Mouse (Mus musculus) hindbrain, embryonic 12.5 days (tissue): ENCODE data around the gene Exd2. TPM values are rescaled to one million over a fixed set of nuclear protein-coding genes. Genes with fewer than 3 reads are reported as not detected.
A peak's percentile ranks its signal among the peaks of the same experiment; 100 is the strongest.

ENCODE experiments used
- ATAC-seq: fragments of 200-750 bp; cut with Nextera tagmentation; 2 replicates; pipeline ENCODE4 v1.8.0; 2017; ENCODE audit warnings: moderate TSS enrichment; ENCODE audit not compliant: low FRiP score
- H3K27ac ChIP-seq: fragments of 300-500 bp; sonication (generic); 2 replicates; pipeline ENCODE4 v1.5.1; 2016; ENCODE audit warnings: mild to moderate bottlenecking
- H3K27me3 ChIP-seq: fragments of 300-500 bp; sonication (generic); 2 replicates; pipeline ENCODE4 v1.6.1; 2016; ENCODE audit warnings: mild to moderate bottlenecking
- H3K36me3 ChIP-seq: fragments of 300-500 bp; sonication (generic); 2 replicates; pipeline ENCODE4 v1.6.1; 2016; ENCODE audit warnings: mild to moderate bottlenecking
- H3K4me1 ChIP-seq: fragments of 300-500 bp; sonication (generic); 2 replicates; pipeline ENCODE4 v1.6.1; 2016
- H3K4me2 ChIP-seq: fragments of 300-500 bp; sonication (generic); replicated peaks from 2 replicates; pipeline ENCODE4 v1.6.1; 2016; ENCODE audit warnings: mild to moderate bottlenecking
- H3K4me3 ChIP-seq: fragments of 300-500 bp; sonication (generic); 2 replicates; pipeline ENCODE4 v1.5.1; 2016; ENCODE audit warnings: mild to moderate bottlenecking
- H3K9ac ChIP-seq: fragments of 300-500 bp; sonication (generic); 2 replicates; pipeline ENCODE4 v1.6.1; 2016; ENCODE audit warnings: mild to moderate bottlenecking, moderate library complexity
- H3K9me3 ChIP-seq: fragments of 300-500 bp; sonication (generic); replicated peaks from 2 replicates; pipeline ENCODE4 v1.6.1; 2016; ENCODE audit warnings: mild to moderate bottlenecking
- WGBS: fragments of 180-500 bp; shearing (Covaris S2); methylation state at CpG from one replicate; pipeline ENCODE4 v1.1.7; 2016; 5-methylcytosine and 5-hydroxymethylcytosine counted together
- polyA plus RNA-seq: library from polyadenylated mRNA; unstranded; fragments of >200 nt; fragmentation: Nextera tagmentation; extraction: Ambion mirVana; gene quantifications from 2 replicates; pipeline ENCODE4 v1.2.1, GENCODE M21; 2016

The Exd2 gene
- polyA plus RNA-seq = 51.0 and 52.4 TPM in 2 replicates

DNA sequence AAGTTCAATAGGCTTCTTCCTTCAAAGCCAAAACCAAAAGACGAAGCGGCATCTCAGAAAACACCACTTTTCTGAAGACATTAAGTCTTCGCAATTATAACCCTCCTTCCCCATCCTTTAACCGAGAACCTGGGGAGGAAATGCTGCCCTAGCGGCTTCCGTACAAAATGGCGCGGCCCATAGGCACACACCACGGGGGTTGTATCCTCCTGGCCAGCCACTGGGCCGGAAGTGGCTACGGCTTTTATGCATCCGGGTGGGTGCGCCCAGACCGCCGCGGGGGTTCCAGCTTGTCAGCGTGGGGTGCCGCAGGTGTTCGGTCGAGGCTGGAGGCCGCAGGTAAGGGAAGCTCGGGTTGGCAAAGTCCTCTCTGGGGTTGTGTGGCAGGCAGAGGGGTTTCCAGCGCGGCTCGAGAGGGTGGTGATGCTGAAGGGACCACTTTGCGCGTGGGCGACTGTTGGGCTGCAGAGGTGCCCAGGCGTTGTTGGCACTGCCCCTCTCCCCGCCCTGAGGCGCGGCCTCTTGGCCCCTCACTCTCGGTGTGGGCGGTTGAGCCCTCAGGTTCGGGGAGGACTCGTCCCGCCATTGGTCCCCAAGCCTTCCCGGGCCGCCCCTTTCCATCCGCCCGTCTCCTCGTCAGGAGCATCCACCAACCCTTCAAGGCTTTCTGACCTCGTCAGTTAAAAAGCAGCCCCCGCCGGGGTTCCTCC, at the start of gene Exd2:
Gene Exd2 (plus strand): TSS at position 154 of the 710 bp plus-strand sequence.
- peak within 1 kb of the TSS; percentile 83 for H3K4me2 ChIP-seq
- H3K36me3 ChIP-seq = no peaks in the 10 kb centered on the region
- no peaks in the 10 kb centered on the region for H3K9me3 ChIP-seq
- H3K27me3 ChIP-seq = no peaks in the 10 kb centered on the region
- WGBS = under 1% methylated on average over 43 of the region's 45 CpGs
- peak within 1 kb of the TSS; percentile 87 for H3K4me3 ChIP-seq
- peaks cover 3% of the 10 kb centered on the region; the same call in 1 of the 2 replicates for H3K4me1 ChIP-seq
- peak; percentile 97 for ATAC-seq
- peak within 1 kb of the TSS; percentile 82 for H3K9ac ChIP-seq
- H3K27ac ChIP-seq = peak within 1 kb of the TSS; percentile 76

DNA sequence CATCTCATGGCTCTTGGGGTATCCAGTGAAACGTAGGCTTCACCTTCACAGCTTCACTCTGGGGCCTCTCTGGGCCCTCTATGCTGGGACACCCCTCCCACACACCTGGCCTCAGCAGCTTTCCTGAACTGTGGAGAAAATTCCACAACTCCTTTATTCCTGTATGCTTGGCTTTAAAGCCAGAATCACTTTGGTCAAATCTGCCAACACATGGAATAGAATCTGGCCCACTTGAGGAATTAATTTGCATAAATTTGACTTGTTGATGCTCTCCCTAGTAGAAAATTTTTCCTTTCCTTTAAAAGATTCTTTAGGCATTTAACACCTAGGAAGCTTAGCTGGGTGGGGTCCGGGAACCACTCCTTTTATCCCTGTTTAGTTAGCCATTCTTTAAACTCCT, 47.8 kb upstream of the Exd2 start:
- Histone ChIP-seq H3K9ac (no peak overlapping the region), H3K36me3 (peaks cover 32% of the 10 kb centered on the region), H3K4me3 (no peak overlapping the region), H3K4me2 (no peak overlapping the region), H3K4me1 (no peaks in the 10 kb centered on the region), H3K27me3 (no peaks in the 10 kb centered on the region), H3K27ac (no peak overlapping the region), H3K9me3 (0 out of 2 replicates have a peak, but pooled peaks cover 5% of the 10 kb centered on the region)
- 86% methylated on average over 2 of the region's 2 CpGs for WGBS
- ATAC-seq = no peak

DNA sequence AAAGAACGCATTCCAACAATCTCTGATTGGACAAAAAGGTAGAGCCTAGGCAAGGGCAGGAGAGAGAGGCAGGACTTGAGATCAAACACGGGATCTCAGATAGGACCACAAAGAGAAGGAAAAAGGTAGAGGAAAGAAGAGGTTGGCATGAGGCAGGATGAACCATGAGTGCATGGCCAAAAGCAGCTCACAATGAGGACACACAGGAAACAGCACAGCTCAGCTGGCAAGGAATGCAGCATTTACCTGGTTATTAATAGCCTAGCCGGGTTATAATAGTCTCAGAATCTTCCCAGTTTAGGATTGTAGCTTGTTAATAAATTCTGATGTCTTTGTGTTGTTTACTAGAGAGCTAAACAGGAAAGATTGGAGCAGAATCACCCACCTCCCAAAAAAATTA, 35.2 kb upstream of the Exd2 start:
- ATAC-seq = no peak
- Histone ChIP-seq H3K4me2 (no peak overlapping the region), H3K36me3 (peaks cover 20% of the 10 kb centered on the region), H3K27me3 (no peaks in the 10 kb centered on the region), H3K4me3 (no peak overlapping the region), H3K4me1 (no peaks in the 10 kb centered on the region), H3K9ac (no peak overlapping the region), H3K27ac (no peak overlapping the region), H3K9me3 (no peaks in the 10 kb centered on the region)
- WGBS = 91% methylated on average over 3 of the region's 3 CpGs

DNA sequence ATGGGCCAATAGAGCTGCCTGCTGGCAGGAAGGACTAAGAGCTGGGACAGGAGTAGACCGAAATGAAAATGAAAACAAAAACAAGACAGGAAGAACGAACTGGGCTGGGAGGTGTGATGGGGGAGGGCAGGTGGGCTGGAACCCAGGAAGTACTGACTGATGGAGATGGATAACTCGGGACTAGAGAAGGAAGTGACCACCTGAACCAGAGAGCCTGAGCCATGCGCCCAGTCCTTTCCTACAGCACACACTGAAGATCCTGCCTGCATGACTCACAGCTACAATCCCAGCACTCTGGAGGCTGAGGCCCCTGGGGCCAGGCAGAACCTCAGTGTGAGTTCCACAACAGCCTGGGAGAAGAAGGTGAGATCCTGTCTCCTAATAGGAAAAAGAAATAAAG, 29.6 kb upstream of the Exd2 start:
- Histone ChIP-seq H3K4me3 (no peak overlapping the region), H3K9ac (no peak overlapping the region), H3K27me3 (no peaks in the 10 kb centered on the region), H3K4me1 (peaks cover 18% of the 10 kb centered on the region), H3K36me3 (peaks cover 9% of the 10 kb centered on the region; the same call in 1 of the 2 replicates), H3K4me2 (no peak overlapping the region), H3K27ac (no peak overlapping the region), H3K9me3 (no peaks in the 10 kb centered on the region)
- 74% methylated on average over 4 of the region's 4 CpGs for WGBS
- ATAC-seq = no peak

DNA sequence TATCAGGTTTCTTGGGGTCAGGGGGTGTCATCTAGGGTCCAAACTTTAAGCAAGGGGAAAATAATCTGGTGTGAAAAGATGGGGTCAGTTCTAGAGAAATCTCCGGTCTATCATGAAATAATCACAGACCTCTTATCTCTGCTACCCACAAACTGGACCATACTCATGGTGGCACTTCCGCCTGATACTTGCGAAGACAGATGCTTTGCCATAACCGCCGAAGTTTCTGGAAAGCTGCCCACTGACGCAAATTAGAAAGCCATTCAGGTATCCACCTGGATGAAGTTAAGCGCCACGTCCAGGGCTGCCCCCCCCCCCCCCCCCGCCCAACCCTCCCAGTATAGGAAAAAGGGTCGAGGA, 28.3 kb upstream of the Exd2 start:
- H3K36me3 ChIP-seq = peaks cover 1% of the 10 kb centered on the region; the same call in 1 of the 2 replicates
- peak overlapping the region; percentile 68 for H3K4me2 ChIP-seq
- ATAC-seq = no peak
- no peaks in the 10 kb centered on the region for H3K9me3 ChIP-seq
- peaks cover 18% of the 10 kb centered on the region for H3K4me1 ChIP-seq
- H3K4me3 ChIP-seq = peak overlapping the region; percentile 90
- WGBS = 9% methylated on average over 8 of the region's 10 CpGs
- H3K9ac ChIP-seq = peak overlapping the region; percentile 78
- no peaks in the 10 kb centered on the region for H3K27me3 ChIP-seq
- peak overlapping the region; percentile 99 for H3K27ac ChIP-seq

DNA sequence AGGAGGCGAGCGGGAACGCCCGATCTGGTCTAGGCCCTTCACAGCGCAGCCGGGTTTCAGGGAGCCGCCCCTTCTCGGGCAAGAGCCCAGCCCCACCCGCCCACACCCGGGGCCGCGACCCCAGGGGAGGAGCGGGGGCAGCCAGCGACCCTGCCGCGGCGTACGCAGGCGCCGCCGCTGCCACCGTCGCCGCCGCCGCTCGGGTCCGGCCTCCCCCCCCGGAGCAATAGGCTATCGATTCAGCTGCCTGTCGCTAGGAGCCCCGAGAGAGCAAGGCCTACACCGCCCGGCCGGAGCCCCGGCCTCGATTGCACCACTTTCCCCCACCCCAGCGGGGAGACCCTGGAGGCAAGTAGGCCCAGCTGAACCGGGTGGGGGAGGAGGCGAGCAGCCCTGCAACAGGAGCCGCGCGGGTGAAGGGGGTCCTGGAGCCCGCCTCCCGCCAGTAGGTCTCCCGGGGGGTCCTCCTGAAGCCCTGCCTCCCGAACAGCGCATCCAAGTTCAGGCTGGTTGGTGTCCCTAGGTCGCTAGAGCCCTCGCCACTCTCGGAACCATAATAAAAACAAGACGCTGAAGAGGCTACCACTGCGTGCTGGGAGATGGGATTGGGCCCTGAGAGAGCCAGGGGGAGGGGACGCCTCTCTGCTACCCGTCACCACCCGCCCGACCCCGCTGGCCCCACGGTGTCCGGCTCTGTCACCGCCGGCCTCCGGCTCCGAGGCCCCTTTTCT, 27.8 kb upstream of the Exd2 start:
- Histone ChIP-seq H3K9me3 (no peaks in the 10 kb centered on the region), H3K4me2 (peak overlapping the region; percentile 68), H3K27ac (peak overlapping the region; percentile 99), H3K4me3 (peak overlapping the region; percentile 90), H3K36me3 (no peaks in the 10 kb centered on the region), H3K9ac (peak overlapping the region; percentile 78), H3K4me1 (peaks cover 18% of the 10 kb centered on the region), H3K27me3 (no peaks in the 10 kb centered on the region)
- peak; percentile 74 for ATAC-seq
- under 1% methylated on average over 56 of the region's 64 CpGs for WGBS

DNA sequence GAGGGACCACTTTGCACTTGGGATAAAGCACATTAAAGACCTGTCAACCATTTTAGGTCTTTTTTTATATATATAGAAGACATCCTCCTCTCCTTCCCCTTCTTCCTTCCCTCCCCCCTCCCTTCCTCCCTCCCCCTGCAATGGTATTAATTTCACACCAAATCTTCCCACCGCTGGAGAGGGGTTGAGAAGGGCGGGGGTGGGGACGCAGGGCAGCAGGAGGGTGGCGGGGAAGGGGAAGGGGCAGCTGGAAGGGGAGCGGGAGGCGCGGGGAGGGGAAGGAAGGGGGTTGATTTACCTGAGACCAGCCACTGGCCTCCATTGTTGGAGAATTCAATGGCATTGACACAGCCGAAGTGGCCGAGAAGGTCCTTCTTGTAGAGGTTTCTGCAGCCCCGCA, 27.0 kb upstream of the Exd2 start:
- WGBS = 0% methylated on average over 9 of the region's 10 CpGs
- ATAC-seq = peak; percentile 50
- Histone ChIP-seq H3K4me3 (peak overlapping the region; percentile 90), H3K27ac (peak overlapping the region; percentile 99), H3K9me3 (no peaks in the 10 kb centered on the region), H3K27me3 (no peaks in the 10 kb centered on the region), H3K4me1 (peaks cover 18% of the 10 kb centered on the region), H3K4me2 (peak overlapping the region; percentile 68), H3K9ac (peak overlapping the region; percentile 78), H3K36me3 (no peaks in the 10 kb centered on the region)

DNA sequence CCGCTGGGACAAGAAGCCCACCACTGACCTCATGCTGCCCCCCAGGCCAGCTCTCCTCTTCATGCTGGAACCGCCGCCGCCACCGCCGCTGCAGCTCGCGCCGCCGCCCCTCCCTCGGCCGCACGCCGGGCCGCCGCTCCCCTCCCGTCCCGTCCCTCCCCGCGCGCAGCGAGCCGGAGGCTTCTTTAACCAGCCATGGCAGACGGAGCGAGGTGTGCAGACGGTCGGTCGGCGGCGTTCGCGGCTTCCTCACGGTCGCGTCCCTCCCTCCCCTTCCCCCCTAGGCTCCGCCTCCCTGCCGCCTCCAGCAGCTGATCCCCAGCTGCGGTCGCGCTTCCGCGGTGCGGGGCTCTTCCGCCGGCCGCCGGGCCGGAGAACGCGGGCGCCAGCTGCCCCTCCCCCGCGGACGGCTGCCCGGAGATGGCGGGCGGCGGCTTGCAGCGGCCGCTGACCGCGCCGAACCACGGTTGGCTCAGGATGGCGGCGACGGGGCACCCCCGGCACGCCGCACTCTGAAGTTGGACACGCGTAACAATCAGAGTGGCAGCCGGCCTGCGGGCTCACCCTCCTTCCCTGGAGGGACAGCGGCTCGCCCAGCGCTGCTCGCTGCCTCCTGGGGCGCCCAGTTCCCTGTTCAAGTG, 26.4 kb upstream of the Exd2 start, which contains the start of gene Dcaf5:
Gene Dcaf5 (minus strand): TSS at position 266 of the 641 bp plus-strand sequence.
- H3K9me3 ChIP-seq = no peaks in the 10 kb centered on the region
- peak within 1 kb of the TSS; percentile 90 for H3K4me3 ChIP-seq
- H3K27ac ChIP-seq = peak within 1 kb of the TSS; percentile 99
- peak within 1 kb of the TSS; percentile 68 for H3K4me2 ChIP-seq
- under 1% methylated on average over 47 of the region's 79 CpGs for WGBS
- H3K27me3 ChIP-seq = no peaks in the 10 kb centered on the region
- ATAC-seq = peak; percentile 82
- H3K9ac ChIP-seq = peak within 1 kb of the TSS; percentile 78
- peaks cover 18% of the 10 kb centered on the region for H3K4me1 ChIP-seq
- H3K36me3 ChIP-seq = no peaks in the 10 kb centered on the region

DNA sequence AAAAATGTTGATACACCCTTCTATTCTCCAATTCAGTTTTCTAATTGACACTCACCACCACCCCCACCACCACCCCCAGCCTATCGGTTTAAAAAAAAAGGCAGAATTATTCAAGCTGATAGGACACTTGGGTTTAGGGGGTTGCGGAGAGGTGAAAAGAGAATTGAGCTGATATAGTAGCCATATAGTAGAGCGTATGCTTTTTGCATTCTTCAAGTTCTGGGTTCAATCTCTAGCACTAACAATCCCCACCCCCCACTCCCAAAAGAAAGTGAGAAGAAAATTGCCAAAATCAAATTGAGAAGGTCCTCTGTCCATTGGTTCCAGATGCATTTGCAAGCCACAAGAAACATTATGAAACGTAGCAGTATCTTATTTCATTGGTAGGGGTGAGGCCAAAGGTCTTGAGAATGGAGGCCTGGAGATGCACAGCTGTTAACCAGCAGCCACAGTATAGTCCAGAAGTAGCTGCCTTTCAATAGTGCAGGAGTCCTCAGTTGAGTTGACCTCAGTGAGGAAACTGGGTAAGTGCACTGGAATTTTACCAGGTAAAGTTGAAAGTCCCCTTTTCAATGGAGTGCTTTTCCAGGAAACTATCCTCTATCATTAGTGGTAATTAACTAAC, 25.7 kb upstream of the Exd2 start:
- 29% methylated on average over 4 of the region's 4 CpGs for WGBS
- Histone ChIP-seq H3K4me1 (peaks cover 18% of the 10 kb centered on the region), H3K4me3 (peak overlapping the region; percentile 90), H3K4me2 (peak overlapping the region; percentile 68), H3K27ac (peak overlapping the region; percentile 99), H3K9ac (peak overlapping the region; percentile 78), H3K36me3 (no peaks in the 10 kb centered on the region), H3K27me3 (no peaks in the 10 kb centered on the region), H3K9me3 (no peaks in the 10 kb centered on the region)
- no peak for ATAC-seq

DNA sequence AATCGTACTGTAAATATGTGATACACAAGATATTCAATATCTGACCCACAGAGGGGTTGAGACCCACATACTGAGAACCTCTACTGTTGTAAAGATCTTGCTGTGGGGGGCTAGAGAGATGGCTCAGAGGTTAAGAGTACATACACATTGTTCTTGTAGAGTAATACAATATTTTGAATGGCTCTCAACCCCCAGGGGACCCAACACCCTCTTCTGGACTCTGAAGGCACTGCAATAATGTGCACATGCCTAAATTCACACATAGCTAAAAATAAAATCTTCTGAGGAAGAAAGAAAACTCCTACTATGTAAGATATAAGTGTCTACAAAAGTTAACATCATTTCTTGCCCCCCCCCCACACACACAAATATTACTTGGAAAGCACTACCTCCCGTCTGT, 21.9 kb upstream of the Exd2 start:
- 87% methylated on average over 2 of the region's 2 CpGs for WGBS

DNA sequence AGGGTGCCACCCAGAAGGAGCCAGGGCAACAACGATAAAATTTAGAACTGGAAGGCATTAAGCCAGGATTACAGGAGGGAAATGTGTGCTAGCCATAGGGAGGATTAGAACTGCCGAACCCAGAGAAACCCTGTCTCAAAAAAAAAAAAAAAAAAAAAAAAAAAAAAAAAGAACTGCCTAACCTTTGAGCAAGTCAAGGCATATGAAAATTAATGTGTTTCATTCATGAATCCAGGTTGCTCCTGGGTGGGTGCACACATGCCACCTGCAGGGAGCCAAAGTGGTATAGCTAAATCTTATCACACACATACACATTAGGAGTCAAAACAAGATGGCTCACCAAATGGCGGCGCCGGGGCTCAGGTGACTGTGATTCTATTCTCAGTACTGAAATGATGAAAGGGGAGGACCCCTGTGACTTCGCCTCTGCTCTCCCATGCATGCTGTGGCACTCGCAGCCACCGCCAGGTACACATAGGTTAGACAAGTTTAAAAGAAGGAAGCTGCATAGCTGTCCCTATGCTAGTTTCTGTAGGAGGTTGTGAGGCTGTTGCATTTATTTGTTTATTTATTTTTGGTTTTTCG, 18.3 kb upstream of the Exd2 start:
- Histone ChIP-seq H3K4me2 (no peak overlapping the region), H3K36me3 (no peaks in the 10 kb centered on the region), H3K27me3 (no peaks in the 10 kb centered on the region), H3K4me1 (no peaks in the 10 kb centered on the region), H3K9me3 (no peaks in the 10 kb centered on the region), H3K4me3 (no peak overlapping the region), H3K9ac (no peak overlapping the region), H3K27ac (no peak overlapping the region)
- no peak for ATAC-seq
- WGBS = 80% methylated on average over 9 of the region's 9 CpGs

More for the DNA sequence above, 21.9 kb upstream of the Exd2 start:
- H3K4me3 ChIP-seq = no peak overlapping the region
- ATAC-seq = no peak
- no peak overlapping the region for H3K9ac ChIP-seq
- peaks cover 4% of the 10 kb centered on the region; the same call in 1 of the 2 replicates for H3K4me1 ChIP-seq
- no peak overlapping the region for H3K27ac ChIP-seq
- H3K4me2 ChIP-seq = no peak overlapping the region
- H3K9me3 ChIP-seq = no peaks in the 10 kb centered on the region
- H3K36me3 ChIP-seq = no peaks in the 10 kb centered on the region
- no peaks in the 10 kb centered on the region for H3K27me3 ChIP-seq
